Mouse (Mus musculus): ENCODE data around the gene Arhgef18. TPM values are rescaled to one million over a fixed set of nuclear protein-coding genes. Genes with fewer than 3 reads are reported as not detected.
A peak's percentile ranks its signal among the peaks of the same experiment; 100 is the strongest.

Gene Arhgef18
- polyA plus RNA-seq, 1 experiment from 2014 or later = 13.3 TPM

- Histone ChIP-seq H3K27me3 (replicated peaks) (no peaks in the 10 kb centered on the region), H3K9me3 (no peaks in the 10 kb centered on the region), H3K36me3 (replicated peaks) (peaks cover 9% of the 10 kb centered on the region), H3K9ac (no peak overlapping the region), H3K4me2 (no peak overlapping the region), H3K4me3 (no peak overlapping the region), H3K4me1 (no peaks in the 10 kb centered on the region), H3K27ac (no peak overlapping the region)
- ATAC-seq (replicated peaks) = no peak
- WGBS = 89% methylated on average over 2 of the region's 2 CpGs
These were observed 35.6 kb downstream of the Arhgef18 start for GRCm38 (mm10) chr8:3428426-3428825.

GRCm38 (mm10) chr8:3429966-3430365 lies 37.2 kb downstream of the Arhgef18 start:
- H3K36me3 ChIP-seq (replicated peaks) = peaks cover 13% of the 10 kb centered on the region

GRCm38 (mm10) chr8:3431113-3431512 lies 38.3 kb downstream of the Arhgef18 start:
- ATAC-seq (replicated peaks) = no peak
- WGBS = 94% methylated on average over 3 of the region's 3 CpGs
- Histone ChIP-seq H3K4me1 (no peaks in the 10 kb centered on the region), H3K4me2 (no peak overlapping the region), H3K36me3 (replicated peaks) (peaks cover 19% of the 10 kb centered on the region), H3K4me3 (no peak overlapping the region), H3K27me3 (replicated peaks) (no peaks in the 10 kb centered on the region), H3K9ac (no peak overlapping the region), H3K27ac (no peak overlapping the region), H3K9me3 (no peaks in the 10 kb centered on the region)

More at GRCm38 (mm10) chr8:3429966-3430365, 37.2 kb downstream of the Arhgef18 start:
- no peak overlapping the region for H3K4me3 ChIP-seq
- H3K9me3 ChIP-seq = no peaks in the 10 kb centered on the region
- H3K4me1 ChIP-seq = no peaks in the 10 kb centered on the region
- no peak overlapping the region for H3K9ac ChIP-seq
- WGBS = 78% methylated on average over 2 of the region's 2 CpGs
- H3K27me3 ChIP-seq (replicated peaks) = no peaks in the 10 kb centered on the region
- H3K27ac ChIP-seq = no peak overlapping the region
- no peak overlapping the region for H3K4me2 ChIP-seq
- no peak for ATAC-seq (replicated peaks)

GRCm38 (mm10) chr8:3436492-3436891 lies 43.7 kb downstream of the Arhgef18 start:
- Histone ChIP-seq H3K4me1 (no peaks in the 10 kb centered on the region), H3K4me3 (no peak overlapping the region), H3K9ac (no peak overlapping the region), H3K27ac (no peak overlapping the region), H3K27me3 (replicated peaks) (no peaks in the 10 kb centered on the region), H3K4me2 (no peak overlapping the region), H3K9me3 (no peaks in the 10 kb centered on the region), H3K36me3 (replicated peaks) (peaks cover 48% of the 10 kb centered on the region)
- WGBS = 63% methylated on average over 6 of the region's 6 CpGs
- ATAC-seq (replicated peaks) = no peak

- Histone ChIP-seq H3K9ac (no peak overlapping the region), H3K4me3 (no peak overlapping the region), H3K9me3 (no peaks in the 10 kb centered on the region), H3K36me3 (replicated peaks) (peaks cover 40% of the 10 kb centered on the region), H3K4me1 (no peaks in the 10 kb centered on the region), H3K4me2 (no peak overlapping the region), H3K27me3 (replicated peaks) (no peaks in the 10 kb centered on the region), H3K27ac (no peak overlapping the region)
- no peak for ATAC-seq (replicated peaks)
- WGBS = 74% methylated on average over 12 of the region's 12 CpGs
These were observed 46.7 kb downstream of the Arhgef18 start for GRCm38 (mm10) chr8:3439510-3439909.

GRCm38 (mm10) chr8:3449226-3449625 lies 56.4 kb downstream of the Arhgef18 start:
- no peak overlapping the region for H3K4me3 ChIP-seq
- no peak for ATAC-seq (replicated peaks)
- no peak overlapping the region for H3K4me2 ChIP-seq
- H3K36me3 ChIP-seq (replicated peaks) = peaks cover 26% of the 10 kb centered on the region
- WGBS = 88% methylated on average over 2 of the region's 2 CpGs
- H3K27ac ChIP-seq = no peak overlapping the region
- no peaks in the 10 kb centered on the region for H3K9me3 ChIP-seq
- H3K9ac ChIP-seq = no peak overlapping the region
- no peaks in the 10 kb centered on the region for H3K27me3 ChIP-seq (replicated peaks)
- no peaks in the 10 kb centered on the region for H3K4me1 ChIP-seq

GRCm38 (mm10) chr8:3450670-3451069 lies 57.9 kb downstream of the Arhgef18 start:
- ATAC-seq (replicated peaks) = peak; percentile 43
- H3K36me3 ChIP-seq (replicated peaks) = peaks cover 40% of the 10 kb centered on the region
- no peak overlapping the region for H3K27ac ChIP-seq
- H3K4me1 ChIP-seq = no peaks in the 10 kb centered on the region
- H3K27me3 ChIP-seq (replicated peaks) = no peaks in the 10 kb centered on the region
- H3K9me3 ChIP-seq = no peaks in the 10 kb centered on the region
- H3K4me2 ChIP-seq = no peak overlapping the region
- WGBS = 31% methylated on average over 5 of the region's 5 CpGs
- H3K9ac ChIP-seq = no peak overlapping the region
- H3K4me3 ChIP-seq = no peak overlapping the region

- peaks cover 45% of the 10 kb centered on the region for H3K36me3 ChIP-seq (replicated peaks)
- no peak overlapping the region for H3K27ac ChIP-seq
- no peak overlapping the region for H3K9ac ChIP-seq
- ATAC-seq (replicated peaks) = no peak
- no peaks in the 10 kb centered on the region for H3K27me3 ChIP-seq (replicated peaks)
- H3K4me3 ChIP-seq = no peak overlapping the region
- 96% methylated on average over 25 of the region's 25 CpGs for WGBS
- no peaks in the 10 kb centered on the region for H3K9me3 ChIP-seq
- no peaks in the 10 kb centered on the region for H3K4me1 ChIP-seq
- H3K4me2 ChIP-seq = no peak overlapping the region
These were observed 59.2 kb downstream of the Arhgef18 start for GRCm38 (mm10) chr8:3451992-3452391.

- Histone ChIP-seq H3K9me3 (no peaks in the 10 kb centered on the region), H3K27me3 (replicated peaks) (no peaks in the 10 kb centered on the region), H3K27ac (no peak overlapping the region), H3K9ac (no peak overlapping the region), H3K4me2 (no peak overlapping the region), H3K36me3 (replicated peaks) (0 out of 2 replicates have a peak, but pooled peaks cover 2% of the 10 kb centered on the region), H3K4me1 (peaks cover 9% of the 10 kb centered on the region), H3K4me3 (no peak overlapping the region)
- ATAC-seq (replicated peaks) = no peak
- 91% methylated on average over 2 of the region's 2 CpGs for WGBS
These were observed 70.4 kb downstream of the Arhgef18 start for GRCm38 (mm10) chr8:3463248-3463647.

- Histone ChIP-seq H3K9ac (no peak overlapping the region), H3K9me3 (no peaks in the 10 kb centered on the region), H3K4me3 (no peak overlapping the region), H3K27me3 (replicated peaks) (no peaks in the 10 kb centered on the region), H3K36me3 (replicated peaks) (no peaks in the 10 kb centered on the region), H3K27ac (no peak overlapping the region), H3K4me2 (no peak overlapping the region), H3K4me1 (peaks cover 9% of the 10 kb centered on the region)
- ATAC-seq (replicated peaks) = no peak
- 53% methylated on average over 5 of the region's 5 CpGs for WGBS
These were observed 71.5 kb downstream of the Arhgef18 start for GRCm38 (mm10) chr8:3464309-3464708.

- Histone ChIP-seq H3K4me3 (peak within 1 kb of the TSS; percentile 46), H3K36me3 (replicated peaks) (no peaks in the 10 kb centered on the region), H3K27ac (peak within 1 kb of the TSS; percentile 87), H3K9ac (peak within 1 kb of the TSS; percentile 56), H3K27me3 (replicated peaks) (no peaks in the 10 kb centered on the region), H3K4me2 (peak within 1 kb of the TSS; percentile 58), H3K9me3 (no peaks in the 10 kb centered on the region), H3K4me1 (peaks cover 9% of the 10 kb centered on the region)
- ATAC-seq (replicated peaks) = peak; percentile 96
- WGBS = 9% methylated on average over 32 of the region's 32 CpGs
These were observed 74.4 kb downstream of the Arhgef18 start, which contains the start of gene Pex11g for GRCm38 (mm10) chr8:3467006-3467885. Gene Pex11g (minus strand): TSS chr8:3467680.

- 47% methylated on average over 9 of the region's 9 CpGs for WGBS
- no peaks in the 10 kb centered on the region for H3K36me3 ChIP-seq (replicated peaks)
- peak overlapping the region; percentile 58 for H3K4me2 ChIP-seq
- peak overlapping the region; percentile 46 for H3K4me3 ChIP-seq
- H3K4me1 ChIP-seq = peaks cover 9% of the 10 kb centered on the region
- peak overlapping the region; percentile 56 for H3K9ac ChIP-seq
- H3K9me3 ChIP-seq = no peaks in the 10 kb centered on the region
- peak; percentile 23 for ATAC-seq (replicated peaks)
- peak overlapping the region; percentile 87 for H3K27ac ChIP-seq
- no peaks in the 10 kb centered on the region for H3K27me3 ChIP-seq (replicated peaks)
These were observed 75.2 kb downstream of the Arhgef18 start for GRCm38 (mm10) chr8:3467886-3468545.

All from midbrain, embryonic 15.5 days (tissue).